Mouse (Mus musculus) kidney, embryonic 15.5 days (tissue): ENCODE results near the gene Prkn. TPM values are rescaled to one million over a fixed set of nuclear protein-coding genes. Genes with fewer than 3 reads are reported as not detected.

Experiments used
- ATAC-seq: fragments of 200-750 bp; cut with Nextera tagmentation; replicated peaks from 2 replicates; pipeline ENCODE4 v1.8.0; 2017; ENCODE audit warnings: moderate TSS enrichment; ENCODE audit not compliant: low FRiP score
- H3K27ac ChIP-seq: fragments of 300-500 bp; sonication (generic); 2 replicates; pipeline ENCODE4 v1.5.1; 2015; ENCODE audit warnings: mild to moderate bottlenecking, inconsistent platforms
- H3K27me3 ChIP-seq: fragments of 300-500 bp; sonication (generic); 2 replicates; pipeline ENCODE4 v1.6.1; 2015; ENCODE audit warnings: inconsistent platforms
- H3K36me3 ChIP-seq: fragments of 300-500 bp; sonication (generic); 2 replicates; pipeline ENCODE4 v1.6.1; 2015; ENCODE audit warnings: inconsistent platforms
- H3K4me1 ChIP-seq: fragments of 300-500 bp; sonication (generic); 2 replicates; pipeline ENCODE4 v1.6.1; 2015; ENCODE audit warnings: inconsistent platforms
- H3K4me2 ChIP-seq: fragments of 300-500 bp; sonication (generic); 2 replicates; pipeline ENCODE4 v1.6.1; 2015; ENCODE audit warnings: moderate library complexity, mild to moderate bottlenecking, inconsistent platforms
- H3K4me3 ChIP-seq: fragments of 300-500 bp; sonication (generic); replicated peaks from 2 replicates; pipeline ENCODE4 v1.5.1; 2015; ENCODE audit warnings: mild to moderate bottlenecking, inconsistent platforms
- H3K9ac ChIP-seq: fragments of 300-500 bp; sonication (generic); 2 replicates; pipeline ENCODE4 v1.6.1; 2015; ENCODE audit warnings: mild to moderate bottlenecking, inconsistent platforms
- H3K9me3 ChIP-seq: fragments of 300-500 bp; sonication (generic); replicated peaks from 2 replicates; pipeline ENCODE4 v1.6.1; 2016; ENCODE audit warnings: inconsistent platforms
- WGBS: fragments of 180-500 bp; shearing (Covaris S2); methylation state at CpG from one replicate; pipeline ENCODE4 v1.1.7; 2015; ENCODE audit warnings: mixed read lengths; 5-methylcytosine and 5-hydroxymethylcytosine counted together
- polyA plus RNA-seq: library from polyadenylated mRNA; unstranded; fragments of >200 nt; fragmentation: Nextera tagmentation; extraction: Ambion mirVana; gene quantifications from 2 replicates; pipeline ENCODE4 v1.2.1, GENCODE M21; 2015

Prkn gene
- polyA plus RNA-seq, 1 experiment from 2014 or later, result 1.5 TPM

DNA sequence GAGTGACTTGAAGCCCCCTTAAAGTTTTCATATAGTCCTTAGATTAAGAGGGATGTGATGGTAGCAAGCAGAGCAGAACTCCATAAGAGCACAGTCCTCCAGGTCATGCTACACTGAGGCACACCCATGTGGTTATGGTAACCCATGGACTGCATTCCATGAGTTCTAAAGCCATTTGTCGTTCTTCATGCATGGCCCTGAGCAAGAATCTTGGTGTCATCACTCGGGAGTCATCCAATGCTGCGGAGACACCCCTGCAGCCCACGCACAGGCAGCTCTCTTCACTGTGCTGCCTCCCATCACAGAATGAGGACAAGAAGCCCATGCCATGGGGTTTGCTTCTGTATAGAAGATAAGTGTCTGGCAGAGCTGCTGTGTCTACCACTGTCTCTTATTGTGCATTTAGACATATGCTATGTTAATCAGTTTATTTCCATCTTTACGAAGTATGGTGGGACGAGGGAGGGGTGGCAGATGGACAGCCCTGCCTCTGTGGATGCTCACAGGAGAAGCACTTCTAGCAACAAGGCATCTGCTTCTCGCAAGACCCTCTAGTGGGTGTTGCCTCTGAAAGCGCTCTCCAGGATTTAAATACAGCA is 543.3 kb downstream of the Prkn start:
- Histone ChIP-seq H3K4me2 (no peak overlapping the region), H3K9me3 (no peaks in the 10 kb centered on the region), H3K27ac (no peak overlapping the region), H3K9ac (no peak overlapping the region), H3K4me3 (no peak overlapping the region), H3K27me3 (no peaks in the 10 kb centered on the region), H3K36me3 (no peaks in the 10 kb centered on the region), H3K4me1 (no peaks in the 10 kb centered on the region)
- no peak for ATAC-seq
- WGBS, result 86% methylated on average over 8 of the region's 8 CpGs

- no peak overlapping the region for H3K27ac ChIP-seq
- H3K36me3 ChIP-seq, result no peaks in the 10 kb centered on the region
- no peaks in the 10 kb centered on the region for H3K4me1 ChIP-seq
- ATAC-seq, result no peak
- H3K4me2 ChIP-seq, result no peak overlapping the region
- H3K27me3 ChIP-seq, result no peaks in the 10 kb centered on the region
- H3K9me3 ChIP-seq, result no peaks in the 10 kb centered on the region
- H3K4me3 ChIP-seq, result no peak overlapping the region
- WGBS, result 87% methylated on average over 4 of the region's 4 CpGs
- H3K9ac ChIP-seq, result no peak overlapping the region
Measured at GRCm38 (mm10) chr17:11385246-11385645, 545.1 kb downstream of the Prkn start.

- 52% methylated on average over 11 of the region's 11 CpGs for WGBS
- H3K9me3 ChIP-seq, result no peaks in the 10 kb centered on the region
- peaks cover 3% of the 10 kb centered on the region; the same call in 1 of the 2 replicates for H3K4me1 ChIP-seq
- H3K4me2 ChIP-seq, result no peak overlapping the region
- ATAC-seq, result no peak
- no peak overlapping the region for H3K9ac ChIP-seq
- no peaks in the 10 kb centered on the region for H3K27me3 ChIP-seq
- no peaks in the 10 kb centered on the region for H3K36me3 ChIP-seq
- H3K4me3 ChIP-seq, result no peak overlapping the region
- no peak overlapping the region for H3K27ac ChIP-seq
Measured at GRCm38 (mm10) chr17:11392622-11393294, 552.6 kb downstream of the Prkn start.

- Histone ChIP-seq H3K36me3 (no peaks in the 10 kb centered on the region), H3K9ac (no peak overlapping the region), H3K4me1 (peaks cover 3% of the 10 kb centered on the region; the same call in 1 of the 2 replicates), H3K27ac (no peak overlapping the region), H3K4me2 (no peak overlapping the region), H3K9me3 (no peaks in the 10 kb centered on the region), H3K4me3 (no peak overlapping the region), H3K27me3 (no peaks in the 10 kb centered on the region)
- 91% methylated on average over 6 of the region's 6 CpGs for WGBS
- ATAC-seq, result no peak
Measured at GRCm38 (mm10) chr17:11394607-11395006, 554.4 kb downstream of the Prkn start.

DNA sequence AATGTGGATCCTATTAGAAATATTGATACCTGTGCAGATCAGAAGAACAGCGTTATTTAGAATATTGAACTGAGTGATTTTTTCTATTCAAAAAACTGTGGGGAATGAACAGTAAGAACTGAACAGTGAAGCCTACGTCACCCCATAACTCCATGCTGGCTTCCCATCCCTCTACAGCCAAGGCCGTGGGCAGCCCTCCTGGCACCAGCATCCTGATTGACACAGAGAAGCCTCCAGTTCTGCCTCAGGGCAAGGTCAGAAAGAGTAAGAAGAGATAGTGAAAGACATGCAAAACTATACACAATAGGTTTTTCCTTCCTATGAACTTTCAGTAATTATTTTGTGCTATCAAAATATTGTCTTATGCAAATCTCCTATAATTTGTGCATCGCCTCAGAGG is 557.5 kb downstream of the Prkn start:
- no peaks in the 10 kb centered on the region for H3K9me3 ChIP-seq
- no peak overlapping the region for H3K4me2 ChIP-seq
- peaks cover 3% of the 10 kb centered on the region; the same call in 1 of the 2 replicates for H3K4me1 ChIP-seq
- no peak overlapping the region for H3K4me3 ChIP-seq
- no peak for ATAC-seq
- no peak overlapping the region for H3K27ac ChIP-seq
- H3K36me3 ChIP-seq, result no peaks in the 10 kb centered on the region
- no peaks in the 10 kb centered on the region for H3K27me3 ChIP-seq
- no peak overlapping the region for H3K9ac ChIP-seq
- 90% methylated on average over 4 of the region's 4 CpGs for WGBS

- H3K4me1 ChIP-seq, result no peaks in the 10 kb centered on the region
Measured at GRCm38 (mm10) chr17:11402225-11402875, 562.2 kb downstream of the Prkn start.

GRCm38 (mm10) chr17:11411414-11411813 is 571.2 kb downstream of the Prkn start:
- no peaks in the 10 kb centered on the region for H3K27me3 ChIP-seq
- no peaks in the 10 kb centered on the region for H3K36me3 ChIP-seq
- no peak for ATAC-seq
- no peak overlapping the region for H3K27ac ChIP-seq
- H3K4me2 ChIP-seq, result no peak overlapping the region
- no peak overlapping the region for H3K4me3 ChIP-seq
- 33% methylated on average over 10 of the region's 10 CpGs for WGBS
- no peak overlapping the region for H3K9ac ChIP-seq
- H3K9me3 ChIP-seq, result no peaks in the 10 kb centered on the region
- H3K4me1 ChIP-seq, result no peaks in the 10 kb centered on the region

More at GRCm38 (mm10) chr17:11402225-11402875, 562.2 kb downstream of the Prkn start:
- WGBS, result 90% methylated on average over 2 of the region's 2 CpGs
- no peaks in the 10 kb centered on the region for H3K27me3 ChIP-seq
- no peak overlapping the region for H3K9ac ChIP-seq
- no peak overlapping the region for H3K4me2 ChIP-seq
- no peaks in the 10 kb centered on the region for H3K9me3 ChIP-seq
- no peak overlapping the region for H3K4me3 ChIP-seq
- H3K27ac ChIP-seq, result no peak overlapping the region
- no peaks in the 10 kb centered on the region for H3K36me3 ChIP-seq
- ATAC-seq, result no peak

DNA sequence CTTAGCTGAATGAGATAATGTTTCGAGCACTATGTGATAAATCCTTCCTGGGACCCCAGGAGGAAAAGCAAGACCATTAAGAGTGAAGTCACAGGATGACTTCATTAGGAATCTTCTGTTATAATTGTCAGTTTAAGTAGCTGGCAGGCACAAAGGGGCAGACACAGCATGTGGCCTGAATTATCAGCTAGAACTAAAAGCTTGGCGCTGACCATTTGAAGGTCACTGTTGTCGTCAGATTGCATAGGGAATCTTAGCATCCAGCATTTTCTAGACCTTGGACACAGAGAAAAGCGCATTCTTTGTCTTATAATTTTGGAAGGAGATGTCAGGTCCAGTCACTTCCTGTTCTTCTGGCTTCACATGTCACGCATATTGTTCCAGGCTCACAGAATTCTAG is 573.5 kb downstream of the Prkn start:
- no peak for ATAC-seq
- no peaks in the 10 kb centered on the region for H3K27me3 ChIP-seq
- no peaks in the 10 kb centered on the region for H3K36me3 ChIP-seq
- H3K4me3 ChIP-seq, result no peak overlapping the region
- H3K9me3 ChIP-seq, result no peaks in the 10 kb centered on the region
- no peak overlapping the region for H3K27ac ChIP-seq
- H3K4me2 ChIP-seq, result no peak overlapping the region
- H3K9ac ChIP-seq, result no peak overlapping the region
- WGBS, result 64% methylated on average over 5 of the region's 5 CpGs
- no peaks in the 10 kb centered on the region for H3K4me1 ChIP-seq

GRCm38 (mm10) chr17:11414288-11414687 is 574.1 kb downstream of the Prkn start:
- no peak overlapping the region for H3K27ac ChIP-seq
- 30% methylated on average over 4 of the region's 4 CpGs for WGBS
- ATAC-seq, result peak; percentile 82
- H3K4me1 ChIP-seq, result no peaks in the 10 kb centered on the region
- no peak overlapping the region for H3K9ac ChIP-seq
- no peaks in the 10 kb centered on the region for H3K9me3 ChIP-seq
- H3K4me2 ChIP-seq, result no peak overlapping the region
- H3K36me3 ChIP-seq, result no peaks in the 10 kb centered on the region
- no peaks in the 10 kb centered on the region for H3K27me3 ChIP-seq
- H3K4me3 ChIP-seq, result no peak overlapping the region

DNA sequence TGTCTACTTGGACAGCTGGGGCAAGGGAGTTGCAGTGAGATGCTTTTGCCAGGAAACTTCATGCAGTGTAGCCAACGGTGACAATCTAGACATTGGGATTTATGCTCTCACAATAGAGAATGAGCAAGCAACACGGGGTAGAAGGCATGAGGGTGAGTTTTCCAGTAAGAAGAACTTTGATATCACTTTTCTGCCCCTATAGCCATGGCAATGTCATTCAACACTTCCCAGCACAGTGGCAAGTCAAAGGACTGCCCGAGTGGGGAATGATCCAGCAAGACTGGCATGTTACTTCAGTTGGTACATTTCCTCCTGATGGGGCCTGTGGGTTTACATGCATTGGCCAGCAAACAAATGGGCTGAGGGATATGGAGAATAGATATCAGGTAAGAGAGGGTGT is 577.0 kb downstream of the Prkn start:
- Histone ChIP-seq H3K27me3 (no peaks in the 10 kb centered on the region), H3K36me3 (no peaks in the 10 kb centered on the region), H3K9ac (no peak overlapping the region), H3K4me2 (no peak overlapping the region), H3K4me1 (no peaks in the 10 kb centered on the region), H3K27ac (no peak overlapping the region), H3K9me3 (no peaks in the 10 kb centered on the region), H3K4me3 (no peak overlapping the region)
- ATAC-seq, result peak; percentile 62; the same call in 1 of the 2 replicates
- 32% methylated on average over 3 of the region's 3 CpGs for WGBS

DNA sequence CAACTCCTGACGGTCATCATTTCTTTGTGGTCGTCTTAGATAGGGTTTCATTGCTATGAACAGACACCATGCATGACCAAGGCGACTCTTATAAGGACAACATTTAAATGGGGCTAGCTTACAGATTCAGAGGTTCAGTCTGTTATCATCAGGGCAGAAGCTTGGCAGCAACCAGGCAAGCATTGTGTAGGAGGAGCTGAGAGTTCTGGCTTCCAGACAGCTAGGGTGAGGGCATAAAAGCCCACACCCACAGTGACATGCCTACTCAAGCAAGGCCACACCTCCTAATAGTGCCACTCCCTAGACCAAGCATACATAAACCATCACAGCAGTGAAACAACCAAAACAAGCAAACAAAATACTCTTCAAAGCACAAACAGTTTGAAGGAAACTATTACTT is 579.3 kb downstream of the Prkn start:
- H3K4me2 ChIP-seq, result no peak overlapping the region
- H3K9ac ChIP-seq, result no peak overlapping the region
- no peaks in the 10 kb centered on the region for H3K27me3 ChIP-seq
- H3K27ac ChIP-seq, result no peak overlapping the region
- no peaks in the 10 kb centered on the region for H3K36me3 ChIP-seq
- 0 out of 2 replicates have a peak, but pooled peaks have one; percentile 49 for ATAC-seq
- H3K4me3 ChIP-seq, result no peak overlapping the region
- H3K9me3 ChIP-seq, result no peaks in the 10 kb centered on the region
- H3K4me1 ChIP-seq, result no peaks in the 10 kb centered on the region
- 56% methylated on average over 3 of the region's 3 CpGs for WGBS

GRCm38 (mm10) chr17:11420839-11421238 is 580.7 kb downstream of the Prkn start:
- no peak overlapping the region for H3K27ac ChIP-seq
- no peaks in the 10 kb centered on the region for H3K27me3 ChIP-seq
- no peaks in the 10 kb centered on the region for H3K36me3 ChIP-seq
- no peak for ATAC-seq
- no peak overlapping the region for H3K4me2 ChIP-seq
- no peak overlapping the region for H3K4me3 ChIP-seq
- 68% methylated on average over 6 of the region's 6 CpGs for WGBS
- no peaks in the 10 kb centered on the region for H3K9me3 ChIP-seq
- no peaks in the 10 kb centered on the region for H3K4me1 ChIP-seq
- H3K9ac ChIP-seq, result no peak overlapping the region
